Mouse (Mus musculus) adrenal gland, adult 18-20 months (tissue): ENCODE data around the gene Myom1. TPM values are rescaled to one million over a fixed set of nuclear protein-coding genes. Genes with fewer than 3 reads are reported as not detected.
A peak's percentile ranks its signal among the peaks of the same experiment; 100 is the strongest.

ENCODE experiments used
- DNase-seq, 2 experiments: peaks; one replicate each; pipeline ENCODE4 v3.0.0; 2021 to 2022; ENCODE audit warnings: low spot score in 2 of 2
- total RNA-seq, 2 experiments: library from RNA; stranded (reverse); gene quantifications; 1 replicate in 1 of 2; 2 replicates in 1 of 2; pipeline ENCODE4 v1.2.3; 2021

Gene Myom1
- total RNA-seq, 2 experiments from 2014 or later = 2.7 to 5.4 TPM

DNA sequence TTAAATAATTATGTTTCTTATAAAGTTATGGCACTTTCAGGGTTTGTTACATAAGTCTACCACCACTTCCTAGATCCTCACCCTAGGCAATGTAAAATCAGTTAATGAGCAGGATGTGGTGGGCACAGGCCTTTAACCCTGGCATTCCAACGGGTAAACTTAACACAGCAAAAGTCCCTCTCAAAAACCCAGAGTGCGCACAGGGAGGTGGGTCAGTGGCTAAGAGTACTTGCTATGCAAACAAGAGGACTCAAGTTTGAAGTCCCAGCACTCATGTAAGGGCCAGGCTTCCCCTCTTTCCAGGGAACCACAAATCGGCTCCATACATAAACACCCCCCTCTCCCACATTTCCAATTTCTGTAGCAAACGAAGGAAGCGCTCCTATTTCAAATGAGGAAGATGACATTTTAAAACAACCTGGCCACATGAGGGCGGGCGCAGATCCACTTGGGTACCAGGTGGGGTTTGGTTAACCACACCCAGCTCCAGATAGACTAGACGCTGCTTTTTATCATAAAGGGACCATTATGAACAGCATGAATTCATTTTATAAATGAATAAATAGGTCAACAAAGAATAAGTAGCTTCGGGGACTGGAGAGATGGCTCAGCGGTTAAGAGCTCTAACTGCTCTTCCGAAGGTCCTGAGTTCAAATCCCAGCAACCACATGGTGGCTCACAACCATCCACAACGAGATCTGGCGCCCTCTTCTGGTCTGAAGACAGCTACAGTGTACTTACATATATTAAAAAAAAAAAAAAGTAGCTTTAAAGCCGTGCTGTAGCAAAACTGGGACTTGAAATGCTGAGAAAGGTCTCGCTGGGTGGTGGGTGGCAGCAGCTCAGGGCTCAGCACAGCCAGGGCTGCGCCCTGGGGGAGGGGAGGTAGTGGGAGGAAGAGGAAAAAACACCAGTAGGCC, 10.5 kb upstream of the Myom1 start:
- no peak for DNase-seq

GRCm38 (mm10) chr17:70992662-70993061, 9.8 kb upstream of the Myom1 start:
- no peak for DNase-seq

- no peak for DNase-seq
These were observed 9.0 kb upstream of the Myom1 start for GRCm38 (mm10) chr17:70993385-70993807.

- no peak for DNase-seq
These were observed 7.8 kb upstream of the Myom1 start for GRCm38 (mm10) chr17:70994671-70995070.

DNA sequence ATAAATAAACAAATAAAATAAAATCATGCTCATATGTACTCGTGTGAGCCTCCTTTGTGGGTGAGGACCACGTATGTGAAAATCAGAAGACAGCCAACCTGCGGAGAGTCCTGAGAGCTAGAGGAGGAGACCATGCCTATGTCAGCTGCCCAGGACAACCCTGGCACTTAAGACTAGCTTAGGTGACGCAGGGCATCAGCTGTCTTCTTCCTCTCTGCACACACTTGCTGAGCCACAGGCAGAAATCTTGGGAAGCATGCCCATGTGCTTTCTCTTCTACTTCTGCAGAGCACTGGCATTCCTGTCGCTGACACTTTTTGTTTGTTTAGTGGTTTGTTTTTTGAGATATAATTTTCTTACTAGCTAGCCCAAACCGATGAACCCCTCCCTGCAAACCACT, 6.9 kb upstream of the Myom1 start:
- DNase-seq = no peak

GRCm38 (mm10) chr17:70997836-70998235, 4.6 kb upstream of the Myom1 start:
- DNase-seq = no peak

DNA sequence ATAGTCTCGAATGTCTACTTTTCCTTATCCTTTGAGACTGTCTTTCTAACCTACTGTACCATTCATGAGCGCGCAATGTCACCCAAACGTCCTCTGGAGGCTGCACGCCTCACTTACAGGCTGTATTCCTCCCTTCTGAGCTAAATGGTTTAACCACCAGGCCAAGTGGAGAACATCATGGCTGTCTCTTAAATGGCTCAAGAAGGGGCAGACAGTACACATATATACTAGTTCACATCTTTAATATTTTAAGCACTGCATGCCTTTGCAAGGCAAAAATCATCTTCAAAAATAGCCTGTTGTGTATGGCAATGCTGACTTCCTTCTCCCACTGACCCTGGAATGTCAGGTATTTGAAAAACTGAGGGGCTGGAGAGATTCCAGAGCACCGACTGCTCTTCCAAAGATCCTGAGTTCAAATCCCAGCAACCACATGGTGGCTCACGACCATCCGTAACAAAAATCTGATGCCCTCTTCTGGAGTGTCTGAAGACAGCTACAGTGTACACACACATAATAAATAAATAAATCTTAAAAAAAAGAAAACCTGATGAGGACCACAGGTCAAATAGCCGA, 3.9 kb upstream of the Myom1 start:
- DNase-seq = no peak

DNA sequence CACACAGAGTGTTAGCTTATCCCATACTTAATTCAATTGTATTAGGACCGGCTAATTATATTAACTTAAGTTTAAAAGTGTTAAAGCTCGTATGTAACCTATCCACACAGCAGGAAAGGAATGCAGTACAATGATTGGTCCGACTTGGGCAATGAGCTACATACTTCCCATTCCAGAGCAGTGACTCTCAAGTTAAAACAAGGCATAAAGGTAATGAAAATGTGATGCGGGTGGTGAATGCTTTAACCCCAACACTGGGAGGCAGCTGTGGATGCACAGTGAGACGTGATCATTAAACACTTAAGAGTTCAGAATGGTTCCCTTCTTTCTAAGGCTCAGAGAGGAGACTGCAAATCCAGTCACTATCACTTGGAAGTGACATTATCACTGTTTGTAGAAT, 3.2 kb upstream of the Myom1 start:
- DNase-seq = no peak

DNA sequence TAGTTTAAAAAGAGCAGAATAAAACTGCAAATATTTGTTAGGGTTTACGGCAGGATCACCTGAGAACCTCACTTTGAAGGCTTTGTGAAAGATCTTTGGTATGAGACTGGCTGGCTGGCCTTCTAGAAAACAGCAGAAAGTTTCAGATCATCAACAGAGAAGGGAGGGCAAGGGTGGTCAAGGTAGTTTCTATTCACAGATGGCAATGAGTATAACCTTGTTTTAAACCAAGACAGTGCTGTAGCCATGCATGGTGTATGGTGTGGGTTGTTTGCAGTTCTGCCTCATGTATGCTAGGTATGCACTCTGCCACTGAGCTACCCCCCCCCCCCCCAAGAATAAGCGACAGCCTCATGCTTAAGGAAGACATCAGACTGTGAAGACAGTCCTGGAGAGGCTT, 2.2 kb upstream of the Myom1 start:
- no peak for DNase-seq

DNA sequence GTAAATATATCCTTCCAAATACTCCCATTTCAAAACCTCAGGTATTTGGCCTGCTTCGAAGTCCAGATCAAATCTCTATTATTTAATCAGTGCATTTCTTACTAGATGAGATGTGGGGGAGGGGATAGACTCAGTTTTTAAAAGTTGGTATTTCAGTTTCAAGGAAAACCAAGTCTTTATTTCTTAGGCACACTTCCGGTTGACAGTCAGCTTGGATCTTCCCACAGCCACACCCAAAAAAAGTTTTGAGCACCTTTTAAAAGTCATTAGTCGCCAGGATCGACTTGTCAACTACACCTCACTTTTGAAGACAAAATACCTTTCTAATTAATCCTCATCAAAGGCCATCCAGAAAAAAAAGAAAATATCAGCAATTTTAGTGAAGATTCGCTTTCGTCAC, 1.4 kb upstream of the Myom1 start:
- no peak for DNase-seq

DNA sequence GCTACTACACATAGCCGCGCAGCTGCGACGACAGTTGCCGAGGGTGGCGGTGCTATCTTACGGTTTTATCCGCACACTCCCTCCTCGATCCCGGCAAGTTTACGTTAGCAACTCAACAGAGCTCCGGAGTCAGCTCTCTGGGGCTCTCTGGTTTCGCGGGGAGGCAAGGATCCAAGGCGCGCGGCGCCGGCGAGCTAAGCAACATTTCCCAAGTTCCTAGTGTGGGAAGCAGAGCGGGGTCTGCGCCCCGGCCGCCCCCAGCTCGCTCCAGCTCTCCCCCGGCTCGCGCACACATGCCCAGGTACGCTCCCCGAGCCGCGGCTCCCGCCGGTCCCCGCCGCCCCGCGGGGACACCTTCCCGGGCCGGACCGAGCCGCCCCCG, 743 bp upstream of the Myom1 start:
- peak in 1 of 2 experiments; percentile 57 for DNase-seq

DNA sequence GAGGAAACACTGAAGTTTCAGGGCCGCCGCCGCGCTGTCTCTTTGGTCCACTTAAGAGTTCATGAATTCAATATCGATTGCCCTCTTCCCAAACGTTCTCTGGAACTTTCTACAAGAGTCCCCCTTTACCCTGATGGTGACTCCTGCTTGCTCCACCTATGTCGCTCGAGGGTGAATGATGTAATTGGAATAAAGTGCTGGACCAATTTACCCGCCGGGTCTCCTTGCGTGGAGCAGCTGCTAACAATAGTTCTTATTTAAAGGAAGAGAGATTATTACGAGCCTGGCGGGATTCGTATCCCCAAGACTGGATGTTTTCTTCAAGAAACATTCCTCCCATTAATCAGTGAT, 286 bp downstream of the Myom1 start, which contains the start of gene Myl12a:
Myl12a (minus strand) TSS at position 135 of the 351 bp plus-strand sequence.
- no peak for DNase-seq

GRCm38 (mm10) chr17:71003112-71003511, 679 bp downstream of the Myom1 start:
- DNase-seq = no peak

- no peak for DNase-seq
These were observed 1.3 kb downstream of the Myom1 start for GRCm38 (mm10) chr17:71003721-71004120.

GRCm38 (mm10) chr17:71004186-71004960, 1.9 kb downstream of the Myom1 start:
- DNase-seq = no peak

GRCm38 (mm10) chr17:71006976-71007375, 4.5 kb downstream of the Myom1 start:
- no peak for DNase-seq

GRCm38 (mm10) chr17:71008676-71009075, 6.2 kb downstream of the Myom1 start:
- no peak for DNase-seq

DNA sequence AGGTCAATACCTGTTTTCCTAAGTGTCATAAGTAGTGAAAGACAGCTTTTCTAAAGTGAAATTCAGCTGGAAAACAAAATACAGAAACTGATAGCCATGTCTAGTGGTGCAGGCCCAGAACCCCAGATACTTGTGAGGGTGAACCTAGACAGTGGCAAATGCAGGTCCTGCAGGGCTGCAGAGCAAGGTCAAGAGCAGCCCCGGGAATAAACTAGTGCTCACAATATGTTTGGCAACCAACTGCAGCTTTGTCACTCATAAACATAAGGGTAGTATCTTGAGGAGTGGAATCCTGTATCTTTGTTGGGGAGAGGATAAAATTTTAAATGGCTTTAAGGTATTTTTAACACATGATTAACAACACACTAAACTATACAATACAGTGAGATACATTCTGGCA, 7.3 kb downstream of the Myom1 start:
- DNase-seq = no peak

DNA sequence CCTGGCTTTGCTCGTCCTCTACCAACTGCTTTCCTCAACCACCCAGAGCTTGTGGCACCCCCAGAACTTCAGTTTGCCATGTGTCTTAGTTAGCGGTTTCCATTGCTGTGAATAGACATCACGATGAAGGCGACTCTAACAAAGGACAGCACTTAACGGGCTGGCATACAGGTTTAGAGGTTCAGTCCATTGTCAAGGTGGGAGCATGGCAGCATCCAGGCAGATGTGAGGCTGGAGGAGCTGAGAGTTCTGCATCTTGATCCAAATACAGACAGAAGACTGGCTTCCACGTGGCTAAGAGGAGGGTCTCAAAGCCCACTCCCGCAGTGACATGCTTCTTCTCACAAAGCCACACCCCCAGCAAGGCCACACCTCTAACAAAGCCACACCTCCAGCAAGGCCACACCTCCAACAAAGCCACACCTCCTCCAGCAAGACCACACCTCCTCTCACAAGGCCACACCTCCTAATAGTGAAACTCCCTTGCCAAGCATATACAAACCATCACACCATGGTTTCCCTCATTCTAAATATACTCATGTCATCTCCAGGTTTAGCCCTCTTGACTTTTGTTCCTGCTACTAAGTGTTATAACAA, 8.3 kb downstream of the Myom1 start:
- no peak for DNase-seq

DNA sequence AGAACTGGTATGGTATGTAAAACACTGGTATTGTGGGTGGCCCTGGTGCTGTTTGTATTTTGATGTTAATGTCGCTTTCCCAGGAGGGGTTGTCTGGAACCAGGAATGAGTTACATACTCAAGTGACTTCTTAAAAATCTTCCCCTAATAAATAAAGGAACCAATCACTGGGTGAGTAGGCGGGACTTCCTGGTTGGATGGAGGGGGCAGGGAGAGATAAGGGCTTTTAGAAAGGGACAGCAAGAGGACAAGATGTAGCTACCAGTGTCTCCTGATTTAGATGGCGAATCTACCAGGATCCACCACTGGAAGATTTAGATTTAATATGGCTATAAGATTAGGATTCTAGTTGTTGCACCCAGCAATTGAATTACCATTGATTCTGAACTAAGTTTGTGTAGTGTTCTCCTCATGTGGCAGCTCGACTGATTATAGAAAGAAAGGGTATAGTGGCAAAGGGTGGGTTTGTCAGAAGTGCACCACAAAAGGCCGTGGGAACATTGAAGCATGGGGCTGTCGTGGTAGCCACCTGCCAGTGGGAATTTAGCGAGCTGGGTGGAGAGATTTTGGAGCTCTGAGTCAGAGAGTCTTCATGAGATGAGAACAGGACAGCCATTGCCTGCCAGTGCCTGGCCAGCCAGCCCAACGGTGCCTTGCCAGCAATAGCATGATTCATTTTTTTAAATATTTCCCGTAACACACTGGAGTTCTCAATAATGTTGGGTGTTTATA, 9.7 kb downstream of the Myom1 start:
- DNase-seq = no peak

DNA sequence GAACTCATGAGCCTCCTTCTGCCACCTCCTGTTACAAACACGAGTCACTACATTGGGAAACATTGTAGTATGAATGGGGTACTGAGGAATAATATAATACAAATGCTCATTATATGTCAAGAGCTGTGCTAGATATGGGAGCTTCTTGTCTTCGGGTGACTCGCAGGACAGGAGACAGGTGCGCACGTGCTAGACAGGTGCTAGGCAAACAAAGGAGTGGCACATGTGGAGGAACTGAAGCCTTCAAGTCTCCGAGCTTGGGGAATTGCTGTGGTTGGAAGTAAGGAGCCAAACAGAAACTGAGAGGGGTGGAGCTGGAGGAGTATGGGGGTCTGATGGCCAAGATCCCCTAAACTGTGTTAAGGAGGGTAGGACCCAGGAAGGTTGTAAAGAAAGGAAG, 10.7 kb downstream of the Myom1 start:
- no peak for DNase-seq
